Mouse (Mus musculus) heart, adult 9 months (tissue): ENCODE measurements around the gene Ascc1.
A peak's percentile ranks its signal among the peaks of the same experiment; 100 is the strongest.

Source experiments
- DNase-seq, 2 experiments: peaks; one replicate each; pipeline ENCODE4 v3.0.0; 2022; ENCODE audit warnings: low spot score in 2 of 2

The Ascc1 gene

GRCm38 (mm10) chr10:60078561-60078917 lies 75.9 kb downstream of the Ascc1 start:
- DNase-seq = peak; percentile 45 to 56

DNA sequence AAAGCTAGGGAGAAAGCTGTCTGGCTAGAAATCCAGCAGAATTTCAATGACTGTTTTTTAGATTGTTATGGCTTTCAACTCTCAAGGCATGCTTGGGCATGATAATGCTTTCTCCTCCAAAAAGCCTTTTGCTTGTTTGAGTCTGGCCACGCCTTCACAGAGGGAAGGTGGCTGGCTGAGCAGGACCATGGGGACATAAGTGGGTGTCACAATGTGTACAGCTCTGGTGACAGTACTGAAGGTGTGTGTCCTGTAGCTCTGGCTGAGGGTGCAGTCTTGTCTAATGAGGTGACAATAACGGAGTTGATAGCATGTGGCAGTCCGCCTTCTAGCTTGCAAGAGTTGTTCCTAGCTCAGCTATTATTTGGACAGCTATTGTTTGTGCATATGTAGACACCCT lies 77.6 kb downstream of the Ascc1 start:
- DNase-seq = peak in 1 of 2 experiments; percentile 36

DNA sequence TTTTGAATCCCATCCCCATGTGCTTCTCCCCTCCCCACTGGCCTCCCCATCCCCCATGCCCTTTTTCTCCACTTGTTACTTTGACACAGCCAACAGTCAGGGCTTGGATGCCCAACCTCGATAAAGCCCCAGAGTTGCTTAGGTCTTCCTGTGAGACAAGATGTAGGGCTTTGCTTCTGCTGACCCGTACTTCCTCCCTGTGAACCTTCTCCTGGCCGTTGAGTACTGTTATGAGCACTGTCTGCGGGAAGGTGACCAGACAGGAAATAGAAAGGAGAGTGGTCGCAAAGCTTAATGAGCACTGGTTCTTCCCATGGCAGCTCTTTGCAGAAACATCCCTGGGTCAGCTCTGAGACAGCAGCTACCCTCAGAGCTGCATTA lies 78.0 kb downstream of the Ascc1 start:
- DNase-seq = peak in 1 of 2 experiments; percentile 17

DNA sequence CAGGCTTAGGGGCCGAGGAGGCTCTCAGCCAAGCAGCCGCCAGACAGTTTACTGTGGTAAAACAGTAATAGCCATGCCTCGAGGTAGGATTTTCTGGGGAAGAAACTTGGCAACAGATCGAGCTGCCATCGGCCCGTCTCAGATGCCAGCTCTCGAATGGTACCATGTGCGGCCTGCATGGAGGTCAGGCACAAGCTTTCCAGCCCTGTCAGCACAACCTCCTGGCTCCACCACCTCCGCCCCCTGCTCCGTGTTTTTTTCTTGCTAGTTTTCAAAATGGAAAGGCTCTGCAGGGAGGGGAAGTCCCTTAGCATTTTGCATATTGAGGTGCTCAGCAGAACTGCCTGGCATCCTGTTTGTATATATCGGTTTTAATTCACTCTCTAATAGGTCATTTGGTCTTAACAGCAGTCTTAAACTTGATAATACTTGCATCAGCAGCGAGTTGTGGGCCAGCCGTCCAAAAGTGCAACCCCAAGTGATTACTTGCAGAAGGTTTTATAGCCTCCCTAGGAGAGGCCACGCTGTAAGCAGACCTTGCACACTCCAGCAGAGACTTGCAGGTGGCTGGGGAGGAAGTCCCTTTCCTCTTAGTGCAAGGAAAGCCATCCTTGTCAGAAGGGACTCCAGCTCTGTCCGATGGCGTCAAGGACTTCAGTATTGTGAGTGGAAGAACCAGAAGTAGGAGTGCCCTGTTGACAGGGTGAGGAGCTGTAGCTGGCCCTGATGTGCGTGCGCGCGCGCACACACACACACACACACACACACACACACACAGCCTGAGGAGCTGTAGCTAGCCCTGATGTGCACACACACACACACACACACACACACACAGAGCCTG lies 78.6 kb downstream of the Ascc1 start:
- peak; percentile 36 to 48 for DNase-seq

GRCm38 (mm10) chr10:60081905-60082304 lies 79.3 kb downstream of the Ascc1 start:
- DNase-seq = peak; percentile 90 to 93

DNA sequence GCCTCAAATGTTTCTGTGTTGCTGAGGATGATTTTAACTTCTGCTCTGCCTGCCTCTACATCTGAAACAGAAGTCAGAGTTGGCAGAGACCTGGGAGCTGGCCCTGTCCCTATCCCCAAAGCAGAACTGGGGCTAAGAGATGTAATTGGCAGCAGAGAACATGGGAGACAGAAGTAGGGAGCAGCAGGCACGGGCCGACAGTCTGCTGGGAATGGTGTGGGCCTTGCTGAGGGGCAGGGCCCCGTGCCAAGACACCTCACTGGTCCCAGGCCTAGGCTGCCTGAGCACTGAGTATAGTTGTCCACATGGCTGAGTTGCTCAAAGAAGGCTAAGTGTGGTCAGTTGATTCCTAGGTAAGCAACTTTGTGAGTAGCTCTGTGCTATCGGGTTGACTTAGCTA lies 81.5 kb downstream of the Ascc1 start:
- DNase-seq = no peak

DNA sequence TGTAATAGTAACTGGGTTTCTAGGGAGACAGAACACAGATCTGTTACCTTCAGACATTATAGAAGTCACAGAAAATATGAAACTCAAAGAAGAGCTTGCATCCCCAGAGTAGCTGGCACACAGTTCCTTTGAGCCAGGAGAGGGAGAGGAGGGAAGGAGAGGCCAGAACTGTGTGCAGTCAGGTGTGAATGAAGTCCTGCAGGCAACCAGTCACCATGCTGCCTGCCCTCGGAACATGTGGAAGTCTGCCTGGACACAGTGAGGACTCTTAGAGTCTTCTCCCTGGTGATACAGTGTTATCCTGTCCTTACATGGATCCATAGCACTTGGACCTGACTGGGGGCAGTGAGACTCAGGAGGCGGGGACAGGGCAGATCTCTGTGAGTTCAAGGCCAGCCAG lies 89.7 kb downstream of the Ascc1 start:
- no peak for DNase-seq

DNA sequence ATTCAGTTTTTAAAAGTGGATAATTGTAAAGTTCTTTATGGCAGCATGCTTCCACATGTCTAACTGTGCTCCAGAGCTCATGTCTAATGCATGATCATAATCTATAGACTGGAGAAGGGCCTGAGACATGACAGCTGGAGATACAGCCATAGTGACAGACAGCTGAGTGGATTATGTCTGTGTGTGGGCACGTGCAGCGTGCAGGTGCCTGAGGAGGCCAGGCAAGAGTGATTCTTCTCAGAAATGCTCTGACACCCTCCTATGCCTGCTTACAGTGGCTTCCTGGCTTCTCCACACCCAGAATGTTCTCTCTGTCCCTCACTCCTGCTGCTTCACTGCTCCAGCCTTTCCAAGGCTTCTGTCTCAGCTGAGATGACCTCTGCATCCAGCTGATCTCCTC lies 91.1 kb downstream of the Ascc1 start:
- no peak for DNase-seq

DNA sequence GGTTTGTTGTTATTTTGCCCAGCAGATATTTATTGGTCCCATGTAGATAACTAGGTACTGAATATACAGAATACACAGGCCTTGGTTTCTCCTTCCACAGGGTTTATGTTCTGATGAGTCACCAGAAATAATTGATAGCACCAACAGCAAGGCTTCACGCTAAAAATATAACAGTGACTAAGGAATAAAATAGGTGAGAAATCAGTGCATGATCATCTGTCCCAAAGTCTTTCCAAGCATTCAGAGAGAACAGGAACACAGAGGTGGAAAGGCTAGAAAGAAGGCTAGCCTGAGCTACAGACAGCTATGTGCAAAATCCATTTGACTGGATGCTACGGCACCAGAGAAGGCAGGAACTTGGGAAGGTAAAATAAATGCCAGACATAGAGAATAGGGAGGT lies 93.0 kb downstream of the Ascc1 start:
- DNase-seq = no peak

- DNase-seq = no peak
Observed at GRCm38 (mm10) chr10:60096302-60096701, 93.7 kb downstream of the Ascc1 start.

DNA sequence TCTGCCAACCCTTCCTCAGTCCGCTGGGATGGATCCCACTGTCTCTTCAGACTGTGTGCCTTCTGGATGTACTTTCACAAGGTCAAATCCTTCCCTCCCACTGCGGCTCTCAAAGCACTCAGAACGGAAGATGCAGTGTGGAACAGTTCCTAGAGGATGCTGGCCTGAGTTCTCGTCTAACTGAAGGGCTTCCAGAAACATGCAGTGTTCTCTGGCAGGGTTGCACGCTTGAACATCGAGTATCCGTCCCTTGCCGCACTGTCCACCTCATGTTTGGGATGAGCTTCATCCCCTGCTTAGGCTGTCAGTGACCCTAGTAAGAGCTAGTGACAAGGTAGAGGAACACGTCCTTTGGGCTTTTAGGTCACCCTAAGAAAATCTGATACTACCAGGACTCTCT lies 94.5 kb downstream of the Ascc1 start:
- no peak for DNase-seq

DNA sequence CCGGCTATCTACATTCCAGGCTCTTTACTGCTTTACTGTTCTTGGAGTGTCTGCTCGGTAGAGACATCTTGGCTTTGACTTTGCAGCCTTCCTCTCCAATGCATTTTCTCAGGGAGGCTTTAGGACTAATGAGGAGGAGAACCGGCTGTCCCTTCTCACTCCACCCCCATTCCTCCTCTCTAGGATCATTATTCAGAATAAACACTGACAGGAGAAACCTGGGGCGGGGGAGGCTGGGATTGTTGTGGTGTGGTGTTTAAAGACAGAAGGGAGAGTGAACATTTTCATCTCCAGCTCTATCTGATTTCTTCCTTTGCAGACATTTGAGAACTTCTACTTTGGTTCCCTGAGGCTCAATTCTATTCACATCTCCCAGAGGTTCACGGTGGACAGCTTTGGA lies 95.2 kb downstream of the Ascc1 start:
- DNase-seq = no peak

DNA sequence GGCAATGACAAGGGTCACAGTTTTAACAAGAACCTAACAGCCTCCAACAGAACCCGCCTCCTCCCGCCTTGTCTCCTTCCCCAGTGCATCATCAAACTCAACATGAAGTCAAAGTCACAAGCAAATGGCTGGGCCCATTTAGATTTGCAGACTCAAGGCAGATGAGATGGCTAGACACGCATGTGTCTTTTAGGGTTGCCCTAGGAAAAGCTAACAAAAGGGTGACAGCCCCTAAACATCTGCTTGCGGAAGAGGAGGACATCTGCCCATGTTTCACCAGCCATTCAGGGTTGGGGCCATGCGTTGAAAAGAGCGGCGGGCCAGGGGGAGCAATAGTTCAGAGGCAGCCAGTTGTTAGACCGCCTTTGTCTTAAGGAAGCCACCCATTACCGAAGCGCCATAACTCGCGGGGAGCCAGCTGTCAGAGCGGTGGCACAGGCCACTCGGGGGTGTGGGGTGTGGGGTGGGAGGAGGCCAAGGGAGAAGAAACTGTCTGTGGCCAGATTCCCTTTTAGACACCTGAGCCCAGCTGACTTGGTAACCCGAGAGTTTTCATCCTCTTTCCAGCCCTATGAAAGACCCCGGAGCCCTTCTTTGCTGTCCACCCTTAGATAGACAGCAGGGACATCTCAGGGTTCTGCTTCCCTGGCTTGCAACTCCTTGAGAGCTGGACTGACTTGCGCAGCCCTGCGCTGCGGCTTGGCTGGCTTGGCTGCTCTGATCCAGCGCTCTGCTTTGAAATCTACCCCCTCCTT lies 103.0 kb downstream of the Ascc1 start:
- DNase-seq = no peak

- DNase-seq = no peak
Observed at GRCm38 (mm10) chr10:60106146-60106530, 103.5 kb downstream of the Ascc1 start, which contains the start of gene Spock2. Gene Spock2, plus strand, starts transcription at chr10:60106219.

DNA sequence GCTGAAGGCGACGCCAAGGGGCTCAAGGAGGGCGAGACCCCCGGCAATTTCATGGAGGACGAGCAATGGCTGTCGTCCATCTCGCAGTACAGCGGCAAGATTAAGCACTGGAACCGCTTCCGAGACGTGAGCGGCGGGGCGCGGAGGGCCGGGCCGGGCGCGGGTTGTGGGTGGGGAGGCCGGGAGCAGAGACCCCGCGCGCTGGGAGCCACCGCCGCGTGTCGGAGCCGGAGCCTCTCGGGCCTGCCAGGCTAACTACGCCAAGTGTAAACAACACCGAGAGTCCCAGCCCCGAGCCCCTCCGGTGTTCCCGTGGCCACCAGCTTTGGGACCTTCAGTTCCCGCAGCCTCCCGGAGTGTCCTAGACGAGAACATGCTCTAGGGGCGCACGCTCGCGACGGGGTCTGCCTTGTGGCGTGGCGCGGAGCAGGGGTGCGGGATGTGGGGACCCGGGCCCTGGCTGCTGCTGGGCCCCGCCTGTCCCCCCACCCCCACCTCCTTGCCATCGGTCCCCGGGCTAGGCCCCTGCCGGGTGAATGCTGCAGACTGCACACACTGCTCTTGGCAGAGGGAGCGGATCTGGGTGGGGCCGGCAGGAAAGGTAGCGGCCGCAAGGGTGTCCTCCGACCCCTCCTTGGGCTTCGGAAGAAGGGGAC lies 104.1 kb downstream of the Ascc1 start:
- DNase-seq = peak; percentile 27 to 61

- no peak for DNase-seq
Observed at GRCm38 (mm10) chr10:60107448-60107847, 104.8 kb downstream of the Ascc1 start.

DNA sequence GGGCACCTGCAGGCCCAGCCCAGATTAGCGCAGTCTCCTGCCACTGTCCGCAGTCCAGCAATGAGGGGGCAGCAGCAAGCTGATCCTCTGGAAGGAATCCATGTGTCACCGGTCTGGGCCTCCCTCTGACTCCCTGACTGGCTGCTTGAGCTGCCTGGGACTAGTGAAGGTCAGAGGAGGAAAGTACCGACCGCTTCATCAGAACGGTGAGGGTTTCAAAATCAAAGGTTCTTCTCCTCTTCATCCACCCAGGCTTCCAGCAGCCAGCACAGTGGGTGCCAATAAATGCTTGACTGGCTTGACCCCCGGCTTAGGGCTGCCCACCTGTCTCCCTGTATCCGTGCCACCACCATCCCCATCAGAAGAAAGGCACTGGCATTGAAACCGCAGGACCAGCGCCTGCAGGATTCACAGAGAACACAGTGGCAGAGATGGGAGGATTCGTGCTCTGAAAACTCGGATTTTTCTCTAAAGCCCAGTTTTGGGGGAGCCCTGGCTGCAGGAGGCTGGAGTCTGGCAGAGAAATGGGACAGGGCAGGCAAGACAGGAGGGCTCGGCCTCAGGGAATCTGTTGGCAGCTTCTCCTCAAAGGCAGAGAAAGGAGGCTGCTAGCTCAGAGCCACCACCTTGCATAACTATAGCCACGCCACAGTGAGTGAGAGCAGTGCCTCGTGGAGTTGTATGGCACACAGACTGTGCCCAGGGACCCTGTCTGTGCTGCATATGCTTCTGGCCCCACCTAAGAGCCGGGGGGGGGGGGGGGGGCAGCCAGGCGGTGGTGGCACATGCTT lies 105.9 kb downstream of the Ascc1 start:
- DNase-seq = no peak

DNA sequence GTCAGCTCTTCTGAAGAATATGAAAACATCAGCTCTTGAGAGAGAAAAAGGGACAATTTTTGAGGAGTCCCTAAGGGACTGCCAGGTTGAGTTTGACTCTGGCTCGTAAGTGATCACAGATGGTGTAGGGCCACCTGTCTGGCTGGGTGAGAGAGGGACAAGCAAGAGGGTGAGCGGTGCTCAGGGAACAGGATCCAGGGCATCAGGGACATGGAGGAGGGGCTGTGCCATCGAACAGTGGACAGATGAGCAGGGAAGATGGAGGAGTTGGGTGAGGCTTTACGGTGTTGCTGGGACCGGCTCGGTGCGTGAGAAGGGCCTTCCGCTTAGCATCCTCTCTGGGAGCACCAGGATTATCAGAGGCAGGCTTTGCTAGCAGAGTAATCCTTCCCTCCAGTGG lies 106.7 kb downstream of the Ascc1 start:
- DNase-seq = no peak

GRCm38 (mm10) chr10:60109989-60110388 lies 107.4 kb downstream of the Ascc1 start:
- no peak for DNase-seq

- DNase-seq = no peak
Observed at GRCm38 (mm10) chr10:60110908-60111475, 108.4 kb downstream of the Ascc1 start.

- DNase-seq = no peak
Observed at GRCm38 (mm10) chr10:60113965-60114690, 111.5 kb downstream of the Ascc1 start.
